Mouse (Mus musculus): ENCODE results near the gene Nceh1. TPM values are rescaled to one million over a fixed set of nuclear protein-coding genes. Genes with fewer than 3 reads are reported as not detected.
A peak's percentile ranks its signal among the peaks of the same experiment; 100 is the strongest.

The Nceh1 gene
- polyA plus RNA-seq, 1 experiment from 2014 or later = 10.1 TPM

DNA sequence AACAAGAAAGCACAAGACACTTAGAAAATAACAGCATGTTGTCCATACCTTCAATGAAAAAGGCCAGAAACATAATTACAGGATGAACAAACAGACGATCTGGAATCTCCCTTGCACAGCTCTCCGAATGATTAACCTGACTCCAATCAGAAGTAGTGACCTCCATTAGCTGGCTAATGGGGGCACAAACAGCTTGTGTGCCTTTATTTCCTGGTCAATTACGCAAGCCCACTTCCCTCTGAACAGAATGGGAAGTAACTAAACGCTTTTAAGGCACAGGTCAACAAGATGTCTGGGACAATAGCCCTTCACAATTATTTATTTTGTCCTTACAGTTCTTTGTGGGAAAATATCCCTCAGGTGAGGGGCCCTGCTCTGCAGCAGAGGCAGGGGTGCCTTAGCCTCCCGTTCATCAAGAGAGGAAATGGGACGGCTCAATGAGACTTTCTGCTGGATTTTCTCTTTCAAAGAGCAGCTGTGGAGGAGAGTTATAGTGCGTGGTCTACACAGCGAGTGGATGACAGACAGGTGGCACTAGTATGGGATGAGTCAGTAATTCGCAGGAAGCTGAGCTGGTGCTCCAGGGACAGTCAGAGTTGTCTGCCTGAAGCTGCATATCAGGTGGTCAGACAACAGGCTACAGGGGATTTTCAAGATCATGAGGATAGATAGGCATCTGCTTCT, 119.7 kb downstream of the Nceh1 start:
- no peak overlapping the region for H3K27ac ChIP-seq (ENCODE audit: low read length)
- no peak overlapping the region for H3K4me3 ChIP-seq (ENCODE audit: low read length)
- no peak overlapping the region for H3K4me2 ChIP-seq (ENCODE audit: low read depth, low read length)
- 53% methylated on average over 9 of the region's 9 CpGs for WGBS
- H3K36me3 ChIP-seq (ENCODE audit: control insufficient read depth, insufficient read depth, low read length) = no peaks in the 10 kb centered on the region
- H3K9ac ChIP-seq (ENCODE audit: low read depth, low read length) = no peak overlapping the region
- H3K4me1 ChIP-seq (ENCODE audit: control insufficient read depth, insufficient read depth, low read length) = 0 out of 2 replicates have a peak, but pooled peaks cover 5% of the 10 kb centered on the region
- ATAC-seq = peak; percentile 44; the same call in 1 of the 2 replicates
- H3K27me3 ChIP-seq (replicated peaks; ENCODE audit: control insufficient read depth, insufficient read depth, low read length) = no peaks in the 10 kb centered on the region
- H3K9me3 ChIP-seq (ENCODE audit: control insufficient read depth, low read length) = no peaks in the 10 kb centered on the region

DNA sequence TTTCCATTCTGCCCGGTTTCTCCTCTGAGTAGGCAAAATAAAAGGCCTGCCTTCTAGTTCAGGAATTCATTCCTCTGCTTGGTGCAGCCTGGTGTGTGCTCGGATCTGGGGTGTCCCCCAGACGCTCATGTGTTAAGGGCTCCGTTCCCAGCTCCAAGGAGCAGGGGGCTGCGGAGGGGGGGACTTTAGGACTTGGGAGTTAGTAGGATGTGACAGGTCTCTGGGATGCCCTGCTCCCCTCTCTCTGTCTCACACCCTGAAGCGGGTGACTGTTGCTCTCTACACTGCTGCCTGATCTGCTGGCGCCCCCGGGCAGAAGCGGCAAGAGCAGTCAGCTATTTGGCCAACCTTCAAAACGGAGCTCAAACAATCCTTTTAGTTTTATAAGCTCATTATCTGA, 124.0 kb downstream of the Nceh1 start:
- no peak overlapping the region for H3K4me2 ChIP-seq (ENCODE audit: low read depth, low read length)
- H3K9ac ChIP-seq (ENCODE audit: low read depth, low read length) = no peak overlapping the region
- no peak overlapping the region for H3K4me3 ChIP-seq (ENCODE audit: low read length)
- H3K27ac ChIP-seq (ENCODE audit: low read length) = no peak overlapping the region
- ATAC-seq = no peak
- no peaks in the 10 kb centered on the region for H3K36me3 ChIP-seq (ENCODE audit: control insufficient read depth, insufficient read depth, low read length)
- H3K27me3 ChIP-seq (replicated peaks; ENCODE audit: control insufficient read depth, insufficient read depth, low read length) = no peaks in the 10 kb centered on the region
- no peaks in the 10 kb centered on the region for H3K9me3 ChIP-seq (ENCODE audit: control insufficient read depth, low read length)
- 0 out of 2 replicates have a peak, but pooled peaks cover 5% of the 10 kb centered on the region for H3K4me1 ChIP-seq (ENCODE audit: control insufficient read depth, insufficient read depth, low read length)
- 78% methylated on average over 10 of the region's 10 CpGs for WGBS

DNA sequence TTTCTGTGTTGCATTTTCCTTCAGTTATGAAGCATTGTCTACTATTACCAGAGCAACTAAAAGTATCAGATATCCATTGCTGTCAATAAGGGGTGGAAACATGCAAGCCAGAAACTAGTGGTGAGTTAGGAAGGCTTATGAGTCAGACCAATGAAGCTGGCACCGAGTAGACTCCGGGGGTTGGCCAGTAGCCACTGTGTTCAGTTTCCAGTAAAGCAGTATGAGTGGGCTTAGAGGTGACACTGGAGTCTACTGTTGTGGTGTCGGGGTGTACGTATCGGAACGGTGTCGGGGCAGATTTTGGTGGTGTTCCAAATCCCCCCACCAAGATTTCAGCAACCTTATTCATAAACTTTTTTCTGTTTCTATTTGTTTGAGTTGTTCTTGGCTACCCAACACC, 128.2 kb downstream of the Nceh1 start:
- H3K9me3 ChIP-seq (ENCODE audit: control insufficient read depth, low read length) = no peaks in the 10 kb centered on the region
- ATAC-seq = no peak
- no peaks in the 10 kb centered on the region for H3K27me3 ChIP-seq (replicated peaks; ENCODE audit: control insufficient read depth, insufficient read depth, low read length)
- no peak overlapping the region for H3K27ac ChIP-seq (ENCODE audit: low read length)
- no peaks in the 10 kb centered on the region for H3K36me3 ChIP-seq (ENCODE audit: control insufficient read depth, insufficient read depth, low read length)
- no peak overlapping the region for H3K9ac ChIP-seq (ENCODE audit: low read depth, low read length)
- no peak overlapping the region for H3K4me3 ChIP-seq (ENCODE audit: low read length)
- H3K4me2 ChIP-seq (ENCODE audit: low read depth, low read length) = no peak overlapping the region
- H3K4me1 ChIP-seq (ENCODE audit: control insufficient read depth, insufficient read depth, low read length) = no peaks in the 10 kb centered on the region
- 96% methylated on average over 7 of the region's 7 CpGs for WGBS

DNA sequence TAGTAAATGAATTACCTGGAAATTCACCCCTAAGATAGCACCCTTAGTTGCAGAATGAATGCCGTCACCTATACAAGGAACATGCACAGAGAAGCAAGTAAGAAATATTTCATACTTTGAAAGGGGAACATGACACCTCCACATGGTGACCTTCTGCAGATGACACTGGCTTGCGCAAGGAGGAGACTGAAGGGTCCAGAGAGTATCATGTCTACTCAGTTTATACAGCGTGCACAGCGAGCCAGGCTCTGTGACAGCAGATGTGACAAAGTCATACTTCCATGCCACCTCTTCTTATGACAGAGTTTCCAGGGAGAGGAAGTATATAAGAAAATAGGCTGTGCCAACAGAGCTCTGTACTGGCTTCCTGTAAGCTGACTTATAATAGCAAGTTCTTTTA, 128.7 kb downstream of the Nceh1 start:
- Histone ChIP-seq H3K9me3 (ENCODE audit: control insufficient read depth, low read length) (no peaks in the 10 kb centered on the region), H3K36me3 (ENCODE audit: control insufficient read depth, insufficient read depth, low read length) (no peaks in the 10 kb centered on the region), H3K4me1 (ENCODE audit: control insufficient read depth, insufficient read depth, low read length) (no peaks in the 10 kb centered on the region), H3K27me3 (replicated peaks; ENCODE audit: control insufficient read depth, insufficient read depth, low read length) (no peaks in the 10 kb centered on the region), H3K27ac (ENCODE audit: low read length) (no peak overlapping the region), H3K9ac (ENCODE audit: low read depth, low read length) (no peak overlapping the region), H3K4me3 (ENCODE audit: low read length) (no peak overlapping the region), H3K4me2 (ENCODE audit: low read depth, low read length) (no peak overlapping the region)
- WGBS = 81% methylated on average over 4 of the region's 4 CpGs
- ATAC-seq = no peak

DNA sequence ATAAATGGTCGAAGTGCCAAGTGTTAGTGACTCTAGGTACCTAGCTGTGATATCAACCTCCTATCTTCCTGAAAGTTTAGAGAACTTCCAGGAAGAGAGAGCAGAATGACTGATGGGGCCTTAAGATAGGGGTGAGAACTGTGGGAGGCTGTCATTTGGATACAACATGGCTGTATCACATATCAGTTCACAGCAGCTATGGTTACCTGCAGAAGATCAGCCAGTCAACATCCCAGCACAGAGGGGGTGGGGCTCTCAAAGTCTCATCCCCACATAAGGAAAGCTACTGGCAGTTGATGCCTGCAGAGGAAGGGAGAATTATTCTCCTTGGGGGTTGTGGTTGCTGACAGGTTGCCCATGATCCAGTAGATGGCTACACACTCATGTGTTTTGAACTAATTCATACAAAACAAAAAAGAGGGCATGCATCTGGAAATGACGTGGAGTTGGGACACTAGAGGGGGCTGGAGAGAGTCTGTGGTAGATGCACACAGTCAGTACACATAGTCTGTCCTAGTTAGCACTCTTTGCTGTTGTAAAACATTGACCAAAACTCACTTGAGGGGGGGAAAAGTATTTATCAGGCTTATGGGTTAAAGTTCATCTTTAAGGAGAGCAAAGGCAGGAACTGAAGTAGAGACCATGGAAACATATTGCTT, 131.9 kb downstream of the Nceh1 start:
- ATAC-seq = no peak
- WGBS = 64% methylated on average over 2 of the region's 2 CpGs
- Histone ChIP-seq H3K36me3 (ENCODE audit: control insufficient read depth, insufficient read depth, low read length) (no peaks in the 10 kb centered on the region), H3K9me3 (ENCODE audit: control insufficient read depth, low read length) (no peaks in the 10 kb centered on the region), H3K4me3 (ENCODE audit: low read length) (no peak overlapping the region), H3K27me3 (replicated peaks; ENCODE audit: control insufficient read depth, insufficient read depth, low read length) (no peaks in the 10 kb centered on the region), H3K4me2 (ENCODE audit: low read depth, low read length) (no peak overlapping the region), H3K9ac (ENCODE audit: low read depth, low read length) (no peak overlapping the region), H3K4me1 (ENCODE audit: control insufficient read depth, insufficient read depth, low read length) (peaks cover 5% of the 10 kb centered on the region; the same call in 1 of the 2 replicates), H3K27ac (ENCODE audit: low read length) (no peak overlapping the region)

DNA sequence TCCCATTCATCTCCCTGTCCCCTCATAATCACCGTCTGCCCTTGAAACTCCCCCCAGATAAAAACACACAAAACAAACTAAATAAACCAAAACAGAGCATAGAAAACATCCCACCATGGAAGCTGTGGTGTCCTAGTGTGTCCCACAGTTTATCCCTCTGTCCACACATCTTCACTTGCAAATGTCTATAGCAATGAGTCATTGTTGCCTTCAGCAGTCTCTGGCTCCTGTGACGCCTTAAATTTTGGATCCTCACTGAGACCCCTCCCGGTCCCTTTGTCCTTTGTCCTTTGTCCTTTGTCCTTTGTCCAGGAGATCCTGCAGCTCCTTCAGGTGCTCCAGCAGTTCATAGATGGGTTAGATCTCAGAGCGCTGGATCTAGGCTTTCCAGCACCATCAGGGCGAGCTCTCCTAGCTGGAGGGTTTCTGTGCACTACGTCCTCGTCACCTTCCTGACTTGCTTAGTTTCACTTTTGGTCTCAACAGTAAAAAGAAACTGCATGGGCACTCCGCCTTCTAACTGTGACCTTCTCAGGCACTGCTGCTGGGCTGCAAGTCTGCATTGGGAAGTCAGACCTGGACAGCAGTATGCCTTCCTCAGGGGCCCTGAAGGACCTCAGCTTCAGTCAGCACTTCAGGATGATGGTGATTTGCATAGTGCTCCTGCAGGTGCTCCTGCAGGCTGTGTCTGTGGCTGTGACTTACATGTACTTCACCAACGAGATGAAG, 134.0 kb downstream of the Nceh1 start, which contains the start of gene Tnfsf10:
TSS of gene Tnfsf10 (plus strand) at position 470 of the 729 bp plus-strand sequence.
- Histone ChIP-seq H3K9me3 (ENCODE audit: control insufficient read depth, low read length) (no peaks in the 10 kb centered on the region), H3K4me3 (ENCODE audit: low read length) (peak within 1 kb of the TSS; percentile 40), H3K27ac (ENCODE audit: low read length) (peak within 1 kb of the TSS; percentile 65), H3K4me1 (ENCODE audit: control insufficient read depth, insufficient read depth, low read length) (peaks cover 5% of the 10 kb centered on the region; the same call in 1 of the 2 replicates), H3K27me3 (replicated peaks; ENCODE audit: control insufficient read depth, insufficient read depth, low read length) (no peaks in the 10 kb centered on the region), H3K36me3 (ENCODE audit: control insufficient read depth, insufficient read depth, low read length) (no peaks in the 10 kb centered on the region), H3K9ac (ENCODE audit: low read depth, low read length) (peak within 1 kb of the TSS; percentile 58), H3K4me2 (ENCODE audit: low read depth, low read length) (peak within 1 kb of the TSS; percentile 61)
- WGBS = 53% methylated on average over 9 of the region's 9 CpGs
- ATAC-seq = peak; percentile 72

DNA sequence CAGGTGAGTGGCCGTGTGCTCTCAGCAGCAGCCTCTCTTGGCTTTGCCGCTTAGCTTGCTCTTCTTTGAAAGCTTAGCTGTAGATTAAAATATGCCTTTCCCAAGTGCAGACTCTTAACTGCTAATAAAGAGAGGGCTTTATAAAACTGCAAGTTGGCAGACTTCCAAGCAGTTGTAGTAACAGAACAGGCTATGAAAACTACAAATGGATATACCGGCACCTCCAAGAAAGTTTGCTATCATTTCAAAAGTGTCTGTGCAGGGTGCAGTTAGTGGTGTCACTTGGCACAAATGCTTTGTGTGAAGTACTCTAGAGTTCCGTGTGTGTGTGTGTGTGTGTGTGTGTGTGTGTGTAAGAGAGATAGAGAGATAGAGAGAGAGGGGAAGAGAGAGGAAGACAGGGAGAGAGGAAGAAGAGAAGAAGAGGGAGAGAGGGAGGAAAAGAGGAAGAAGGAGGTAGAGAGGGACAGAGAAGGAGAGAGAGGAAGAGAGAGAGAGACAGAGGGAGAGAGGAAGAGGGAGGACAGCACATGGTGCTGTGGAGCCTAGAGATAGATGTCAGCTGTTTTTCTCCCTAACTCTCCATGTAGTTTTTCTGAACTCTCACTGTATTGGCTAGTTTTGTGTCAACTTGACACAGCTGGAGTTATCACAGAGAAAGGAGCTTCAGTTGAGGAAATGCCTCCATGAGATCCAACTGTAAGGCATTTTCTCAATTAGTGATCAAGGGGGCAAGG, 134.7 kb downstream of the Nceh1 start:
- no peaks in the 10 kb centered on the region for H3K27me3 ChIP-seq (replicated peaks; ENCODE audit: control insufficient read depth, insufficient read depth, low read length)
- H3K27ac ChIP-seq (ENCODE audit: low read length) = peak overlapping the region; percentile 65
- peaks cover 5% of the 10 kb centered on the region; the same call in 1 of the 2 replicates for H3K4me1 ChIP-seq (ENCODE audit: control insufficient read depth, insufficient read depth, low read length)
- H3K4me3 ChIP-seq (ENCODE audit: low read length) = peak overlapping the region; percentile 40
- ATAC-seq = no peak
- H3K9me3 ChIP-seq (ENCODE audit: control insufficient read depth, low read length) = no peaks in the 10 kb centered on the region
- WGBS = 19% methylated on average over 4 of the region's 4 CpGs
- H3K9ac ChIP-seq (ENCODE audit: low read depth, low read length) = peak overlapping the region; percentile 58
- no peaks in the 10 kb centered on the region for H3K36me3 ChIP-seq (ENCODE audit: control insufficient read depth, insufficient read depth, low read length)
- peak overlapping the region; percentile 61 for H3K4me2 ChIP-seq (ENCODE audit: low read depth, low read length)

DNA sequence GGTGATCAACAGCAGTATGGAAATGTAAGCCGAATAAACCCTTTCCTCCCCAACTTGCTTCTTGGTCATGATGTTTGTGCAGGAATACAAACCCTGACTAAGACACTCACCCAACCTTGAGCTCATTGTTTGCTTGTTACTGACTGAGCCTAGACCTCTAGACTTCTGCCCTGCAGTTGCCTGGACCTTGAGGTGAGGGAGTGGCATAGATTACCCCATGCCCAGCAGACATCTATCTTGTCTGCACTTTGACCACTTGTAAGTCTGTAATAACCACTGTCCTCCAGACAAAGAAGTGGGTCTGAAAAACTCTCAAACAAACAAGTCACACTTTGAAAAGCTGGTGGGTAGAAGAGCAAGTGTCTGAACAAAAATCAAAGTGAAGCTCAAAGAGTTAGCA, 136.9 kb downstream of the Nceh1 start:
- Histone ChIP-seq H3K27ac (ENCODE audit: low read length) (peak overlapping the region; percentile 65), H3K4me1 (ENCODE audit: control insufficient read depth, insufficient read depth, low read length) (peaks cover 5% of the 10 kb centered on the region; the same call in 1 of the 2 replicates), H3K9me3 (ENCODE audit: control insufficient read depth, low read length) (no peaks in the 10 kb centered on the region), H3K4me2 (ENCODE audit: low read depth, low read length) (no peak overlapping the region), H3K36me3 (ENCODE audit: control insufficient read depth, insufficient read depth, low read length) (no peaks in the 10 kb centered on the region), H3K4me3 (ENCODE audit: low read length) (no peak overlapping the region), H3K9ac (ENCODE audit: low read depth, low read length) (no peak overlapping the region), H3K27me3 (replicated peaks; ENCODE audit: control insufficient read depth, insufficient read depth, low read length) (no peaks in the 10 kb centered on the region)
- WGBS = no CpG with 5 or more reads among the region's 1 CpGs
- ATAC-seq = peak; percentile 79
